Mouse (Mus musculus) stomach, embryonic 14.5 days (tissue): ENCODE data around the gene Zbtb17. TPM values are rescaled to one million over a fixed set of nuclear protein-coding genes. Genes with fewer than 3 reads are reported as not detected.

Experiments used
- ATAC-seq: fragments of 200-750 bp; cut with Nextera tagmentation; 2 replicates; pipeline ENCODE4 v1.8.0; 2017; ENCODE audit warnings: low read depth, moderate TSS enrichment; ENCODE audit not compliant: insufficient number of reproducible peaks, insufficient read depth, low FRiP score
- H3K27ac ChIP-seq: fragments of 300-500 bp; sonication (generic); 2 replicates; pipeline ENCODE4 v1.5.1; 2014; ENCODE audit warnings: mild to moderate bottlenecking, low read length, moderate library complexity, mixed read lengths
- H3K27me3 ChIP-seq: fragments of 300-500 bp; sonication (generic); 2 replicates; pipeline ENCODE4 v1.6.1; 2014; ENCODE audit warnings: low read length, control low read depth, mixed read lengths; ENCODE audit not compliant: control insufficient read depth, insufficient read depth
- H3K36me3 ChIP-seq: fragments of 300-500 bp; sonication (generic); 2 replicates; pipeline ENCODE4 v1.6.1; 2014; ENCODE audit warnings: mild to moderate bottlenecking, control low read depth, low read length, moderate library complexity, mixed read lengths; ENCODE audit not compliant: control insufficient read depth, insufficient read depth
- H3K4me1 ChIP-seq: fragments of 300-500 bp; sonication (generic); 2 replicates; pipeline ENCODE4 v1.6.1; 2014; ENCODE audit warnings: low read length, control low read depth, mixed read lengths; ENCODE audit not compliant: control insufficient read depth, insufficient read depth
- H3K4me2 ChIP-seq: fragments of 300-500 bp; sonication (generic); replicated peaks from 2 replicates; pipeline ENCODE4 v1.6.1; 2014; ENCODE audit warnings: low read depth, low read length, control low read depth
- H3K4me3 ChIP-seq: fragments of 300-500 bp; sonication (generic); 2 replicates; pipeline ENCODE4 v1.5.1; 2014; ENCODE audit warnings: low read depth, low read length, control low read depth
- H3K9ac ChIP-seq: fragments of 300-500 bp; sonication (generic); replicated peaks from 2 replicates; pipeline ENCODE4 v1.6.1; 2014; ENCODE audit warnings: low read depth, mild to moderate bottlenecking, control low read depth, low read length, moderate library complexity, mixed read lengths
- H3K9me3 ChIP-seq: fragments of 300-500 bp; sonication (generic); 2 replicates; pipeline ENCODE4 v1.6.1; 2016; ENCODE audit warnings: low read depth, low read length, control low read depth; ENCODE audit not compliant: control insufficient read depth
- WGBS: fragments of 180-500 bp; shearing (Covaris S2); extraction: QIAGEN DNeasy Blood & Tissue Kit; methylation state at CpG from one replicate; pipeline ENCODE4 v1.1.7; 2014; 5-methylcytosine and 5-hydroxymethylcytosine counted together
- polyA plus RNA-seq: library from polyadenylated mRNA; unstranded; fragments of >200 nt; fragmentation: Nextera tagmentation; extraction: Ambion mirVana; gene quantifications from 2 replicates; pipeline ENCODE4 v1.2.1, GENCODE M21; 2014

Gene Zbtb17
- polyA plus RNA-seq, 1 experiment from 2014 or later: 30.8 TPM

DNA sequence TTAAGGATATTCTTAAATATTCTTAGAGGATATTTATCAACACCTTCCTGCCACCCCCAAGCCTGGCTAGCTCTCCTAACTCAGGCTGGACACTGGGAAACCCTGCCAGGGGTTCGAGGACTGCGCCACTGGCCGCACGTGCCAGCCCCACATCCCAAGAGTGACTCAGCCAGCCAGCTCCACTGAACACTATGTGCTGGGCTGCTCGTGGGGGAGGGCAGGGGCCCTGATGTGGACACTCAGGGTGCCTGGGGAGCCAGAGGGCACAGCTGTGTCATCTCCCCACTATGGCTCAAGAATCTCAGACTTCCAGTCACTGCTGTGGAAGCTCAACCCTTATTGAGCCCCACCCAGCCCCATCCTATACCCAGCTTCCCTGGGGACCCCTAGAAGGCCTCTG, 21.2 kb upstream of the Zbtb17 start:
- no peak overlapping the region for H3K9ac ChIP-seq
- peaks cover 33% of the 10 kb centered on the region for H3K4me1 ChIP-seq
- H3K4me3 ChIP-seq: no peak overlapping the region
- no peak overlapping the region for H3K27ac ChIP-seq
- no peaks in the 10 kb centered on the region for H3K27me3 ChIP-seq
- no peak for ATAC-seq
- no peaks in the 10 kb centered on the region for H3K9me3 ChIP-seq
- no peaks in the 10 kb centered on the region for H3K36me3 ChIP-seq
- H3K4me2 ChIP-seq: no peak overlapping the region
- WGBS: 87% methylated on average over 5 of the region's 5 CpGs

DNA sequence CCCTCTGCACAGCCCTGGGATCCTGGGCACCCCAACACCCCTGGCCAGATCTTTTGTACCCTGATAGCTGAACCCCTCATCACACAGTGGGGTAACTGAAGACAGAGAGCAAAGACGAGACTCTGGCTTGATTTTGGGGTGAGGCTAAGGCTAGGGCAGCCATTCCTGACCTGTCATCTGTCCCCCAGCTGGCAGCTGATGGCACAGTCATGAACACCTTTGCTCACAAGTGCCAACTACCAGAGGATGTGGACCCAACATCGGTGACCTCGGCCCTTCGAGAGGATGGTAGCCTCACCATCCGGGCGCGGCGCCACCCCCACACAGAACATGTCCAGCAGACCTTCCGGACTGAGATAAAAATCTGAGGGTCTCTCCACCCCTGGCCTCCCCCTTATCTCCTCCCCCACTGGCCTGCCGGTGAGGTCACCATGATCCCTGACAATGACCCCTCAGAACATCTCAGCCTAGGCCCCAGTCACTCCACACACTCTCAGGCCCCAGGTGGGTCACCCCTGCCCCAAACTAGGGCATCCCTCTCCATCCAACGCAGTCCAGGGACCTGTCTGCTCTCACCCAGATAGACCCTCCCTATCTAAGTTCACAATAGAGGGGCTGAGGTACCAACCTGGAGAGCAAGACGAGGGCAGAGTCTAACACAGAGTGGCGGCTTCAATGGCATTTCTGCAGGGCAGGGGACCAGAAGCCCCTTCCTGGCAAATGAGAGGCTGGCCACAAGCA, 20.6 kb upstream of the Zbtb17 start:
- no peak for ATAC-seq
- H3K9ac ChIP-seq: no peak overlapping the region
- H3K9me3 ChIP-seq: no peaks in the 10 kb centered on the region
- no peak overlapping the region for H3K4me3 ChIP-seq
- H3K4me1 ChIP-seq: peaks cover 33% of the 10 kb centered on the region
- no peaks in the 10 kb centered on the region for H3K27me3 ChIP-seq
- no peak overlapping the region for H3K27ac ChIP-seq
- H3K4me2 ChIP-seq: no peak overlapping the region
- no peaks in the 10 kb centered on the region for H3K36me3 ChIP-seq
- WGBS: 86% methylated on average over 13 of the region's 13 CpGs

- 3% methylated on average over 36 of the region's 36 CpGs for WGBS
- Histone ChIP-seq H3K9me3 (no peaks in the 10 kb centered on the region), H3K27ac (peak overlapping the region; percentile 27; the same call in 1 of the 2 replicates), H3K27me3 (no peaks in the 10 kb centered on the region), H3K4me3 (peak overlapping the region; percentile 33), H3K4me2 (peak overlapping the region; percentile 84), H3K36me3 (no peaks in the 10 kb centered on the region), H3K9ac (no peak overlapping the region), H3K4me1 (peaks cover 25% of the 10 kb centered on the region)
- peak; percentile 75 for ATAC-seq
Observed at GRCm38 (mm10) chr4:141425484-141426479, 18.7 kb upstream of the Zbtb17 start.

GRCm38 (mm10) chr4:141426796-141427745, 17.4 kb upstream of the Zbtb17 start:
- Histone ChIP-seq H3K9me3 (no peaks in the 10 kb centered on the region), H3K4me3 (no peak overlapping the region), H3K27ac (no peak overlapping the region), H3K36me3 (no peaks in the 10 kb centered on the region), H3K9ac (no peak overlapping the region), H3K4me1 (peaks cover 17% of the 10 kb centered on the region), H3K27me3 (no peaks in the 10 kb centered on the region), H3K4me2 (no peak overlapping the region)
- WGBS: 62% methylated on average over 10 of the region's 10 CpGs
- ATAC-seq: no peak

DNA sequence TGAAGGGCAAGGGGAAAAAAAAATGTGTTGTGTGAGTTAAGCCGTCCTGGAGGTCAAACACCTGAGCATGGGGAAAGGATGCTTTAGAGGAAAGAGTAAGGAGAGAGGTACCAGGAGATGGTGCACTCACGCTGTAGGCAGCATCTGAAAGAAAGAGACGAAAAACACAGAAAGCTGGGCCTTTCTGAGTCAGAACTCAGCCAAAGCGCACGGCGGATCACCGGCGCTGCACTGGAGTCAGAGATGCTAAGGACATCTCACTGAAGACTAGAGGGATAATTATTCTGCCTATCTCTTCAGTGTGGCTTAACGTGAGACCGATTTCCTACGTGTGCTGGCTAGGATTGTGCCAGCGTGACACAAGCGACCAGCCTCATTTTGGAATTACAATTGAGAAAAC, 16.5 kb upstream of the Zbtb17 start:
- Histone ChIP-seq H3K36me3 (no peaks in the 10 kb centered on the region), H3K4me1 (peaks cover 17% of the 10 kb centered on the region), H3K4me2 (no peak overlapping the region), H3K27ac (no peak overlapping the region), H3K9me3 (no peaks in the 10 kb centered on the region), H3K27me3 (no peaks in the 10 kb centered on the region), H3K4me3 (no peak overlapping the region), H3K9ac (no peak overlapping the region)
- ATAC-seq: no peak
- 86% methylated on average over 13 of the region's 13 CpGs for WGBS

DNA sequence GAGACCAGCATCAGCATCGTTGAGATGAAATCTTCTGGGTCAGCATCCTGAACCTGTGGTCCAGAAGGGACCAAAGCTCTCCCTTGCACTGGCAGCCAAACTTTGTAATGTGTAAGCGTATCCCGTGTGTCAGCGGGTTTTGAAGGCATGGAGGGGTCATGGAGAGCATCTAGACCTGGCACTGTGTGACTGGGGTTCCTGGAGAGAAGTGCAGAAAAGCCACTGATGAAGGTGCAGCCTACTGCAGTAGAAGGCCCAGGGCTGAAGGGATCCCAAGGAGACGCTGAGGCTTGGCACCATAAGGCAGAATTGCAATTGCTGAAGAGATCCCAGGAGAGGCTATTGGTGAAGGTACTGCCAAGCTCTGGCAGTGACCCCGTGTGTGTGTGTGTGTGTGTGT, 15.1 kb upstream of the Zbtb17 start:
- Histone ChIP-seq H3K4me3 (no peak overlapping the region), H3K27me3 (no peaks in the 10 kb centered on the region), H3K4me1 (peaks cover 17% of the 10 kb centered on the region), H3K4me2 (no peak overlapping the region), H3K27ac (no peak overlapping the region), H3K36me3 (no peaks in the 10 kb centered on the region), H3K9me3 (no peaks in the 10 kb centered on the region), H3K9ac (no peak overlapping the region)
- no peak for ATAC-seq
- 73% methylated on average over 6 of the region's 6 CpGs for WGBS

DNA sequence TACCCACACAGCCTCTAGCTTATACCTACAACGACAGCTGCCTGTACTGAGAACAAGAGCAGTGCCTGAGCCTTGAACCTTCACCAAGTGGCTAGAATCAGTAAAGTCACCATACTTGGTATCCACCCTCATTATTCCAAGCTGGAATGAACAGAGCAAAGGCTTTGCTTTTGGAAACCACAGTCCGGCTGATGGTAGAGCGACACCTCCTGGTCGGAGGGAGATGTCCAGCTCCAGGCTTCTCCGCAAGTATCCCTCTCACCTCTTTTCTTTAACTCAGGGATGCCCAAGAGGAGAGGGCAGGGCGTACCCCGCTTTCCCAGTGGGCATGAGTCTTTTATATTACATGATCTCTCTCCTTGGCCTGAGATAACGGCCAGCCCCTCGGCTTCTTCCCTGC, 14.6 kb upstream of the Zbtb17 start:
- Histone ChIP-seq H3K27ac (no peak overlapping the region), H3K9ac (no peak overlapping the region), H3K27me3 (no peaks in the 10 kb centered on the region), H3K4me1 (peaks cover 17% of the 10 kb centered on the region), H3K9me3 (no peaks in the 10 kb centered on the region), H3K4me2 (no peak overlapping the region), H3K36me3 (no peaks in the 10 kb centered on the region), H3K4me3 (no peak overlapping the region)
- WGBS: 47% methylated on average over 9 of the region's 9 CpGs
- ATAC-seq: no peak

DNA sequence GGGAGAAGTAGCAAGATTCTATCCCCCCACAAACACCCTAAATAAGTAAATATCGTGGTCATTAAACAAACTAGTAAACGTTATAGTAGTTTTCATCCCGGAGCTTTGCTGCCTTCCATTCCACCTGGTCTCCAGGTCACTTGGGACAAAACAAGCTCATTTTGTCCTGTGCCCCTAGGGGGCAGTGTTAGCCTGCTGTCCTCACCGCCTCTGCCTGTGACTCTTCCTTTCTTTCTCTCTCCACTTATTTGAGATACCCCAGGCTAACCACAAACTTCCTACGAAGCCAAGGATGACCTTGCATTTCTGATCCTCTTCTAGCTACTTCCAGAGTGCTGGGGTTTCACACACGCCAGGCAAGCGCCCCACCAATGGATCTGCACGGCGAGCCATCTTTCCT, 13.5 kb upstream of the Zbtb17 start:
- Histone ChIP-seq H3K9ac (no peak overlapping the region), H3K9me3 (no peaks in the 10 kb centered on the region), H3K36me3 (no peaks in the 10 kb centered on the region), H3K27me3 (no peaks in the 10 kb centered on the region), H3K27ac (no peak overlapping the region), H3K4me2 (no peak overlapping the region), H3K4me1 (peaks cover 8% of the 10 kb centered on the region), H3K4me3 (no peak overlapping the region)
- WGBS: 45% methylated on average over 9 of the region's 9 CpGs
- no peak for ATAC-seq
